Mouse (Mus musculus): ENCODE measurements around the gene Psmb11.
A peak's percentile ranks its signal among the peaks of the same experiment; 100 is the strongest.

Psmb11 gene

GRCm38 (mm10) chr14:54640946-54641304, 19.7 kb downstream of the Psmb11 start, which contains the start of gene Gm17606:
Gm17606 (plus strand) TSS chr14:54640952.
- no peak for DNase-seq (ENCODE audit: low spot score in 2 of 2)

GRCm38 (mm10) chr14:54641305-54641969, 20.2 kb downstream of the Psmb11 start, which contains the start of gene Cdh24:
Cdh24 (minus strand) TSS chr14:54641364.
- peak; percentile 91 to 94 for DNase-seq (ENCODE audit: low spot score in 2 of 2)

GRCm38 (mm10) chr14:54642224-54642944, 21.2 kb downstream of the Psmb11 start:
- DNase-seq (ENCODE audit: low spot score in 2 of 2): peak in 1 of 2 experiments; percentile 70

GRCm38 (mm10) chr14:54643011-54643410, 21.8 kb downstream of the Psmb11 start:
- no peak for DNase-seq (ENCODE audit: low spot score in 2 of 2)

GRCm38 (mm10) chr14:54644294-54644693, 23.1 kb downstream of the Psmb11 start:
- DNase-seq (ENCODE audit: low spot score in 2 of 2): no peak

GRCm38 (mm10) chr14:54646455-54646854, 25.2 kb downstream of the Psmb11 start:
- no peak for DNase-seq (ENCODE audit: low spot score in 2 of 2)

GRCm38 (mm10) chr14:54646898-54647636, 25.8 kb downstream of the Psmb11 start:
- no peak for DNase-seq (ENCODE audit: low spot score in 2 of 2)

- no peak for DNase-seq (ENCODE audit: low spot score in 2 of 2)
Observed at GRCm38 (mm10) chr14:54647900-54648299, 26.7 kb downstream of the Psmb11 start.

GRCm38 (mm10) chr14:54650621-54651454, 29.6 kb downstream of the Psmb11 start:
- DNase-seq (ENCODE audit: low spot score in 2 of 2): peak; percentile 85 to 91

GRCm38 (mm10) chr14:54651556-54651955, 30.3 kb downstream of the Psmb11 start:
- DNase-seq (ENCODE audit: low spot score in 2 of 2): no peak

- DNase-seq (ENCODE audit: low spot score in 2 of 2): no peak
Observed at GRCm38 (mm10) chr14:54652787-54653186, 31.6 kb downstream of the Psmb11 start.

GRCm38 (mm10) chr14:54653496-54653895, 32.3 kb downstream of the Psmb11 start:
- DNase-seq (ENCODE audit: low spot score in 2 of 2): peak; percentile 89 to 93

- DNase-seq (ENCODE audit: low spot score in 2 of 2): no peak
Observed at GRCm38 (mm10) chr14:54660009-54660408, 38.8 kb downstream of the Psmb11 start.

- no peak for DNase-seq (ENCODE audit: low spot score in 2 of 2)
Observed at GRCm38 (mm10) chr14:54664477-54665222, 43.4 kb downstream of the Psmb11 start.

GRCm38 (mm10) chr14:54669381-54669780, 48.1 kb downstream of the Psmb11 start:
- no peak for DNase-seq (ENCODE audit: low spot score in 2 of 2)

- no peak for DNase-seq (ENCODE audit: low spot score in 2 of 2)
Observed at GRCm38 (mm10) chr14:54674317-54674716, 53.1 kb downstream of the Psmb11 start.

- no peak for DNase-seq (ENCODE audit: low spot score in 2 of 2)
Observed at GRCm38 (mm10) chr14:54676290-54676689, 55.1 kb downstream of the Psmb11 start.

- DNase-seq (ENCODE audit: low spot score in 2 of 2): no peak
Observed at GRCm38 (mm10) chr14:54678657-54679304, 57.5 kb downstream of the Psmb11 start.

All from right cerebral cortex, postnatal 10 days (tissue).